Mouse (Mus musculus) ES-Bruce4 (cell line): ENCODE data around the gene Zfp790.

Experiments
- EP300 ChIP-seq: IDR thresholded peaks from 2 replicates; pipeline ENCODE4 v1.6.1; 2011; ENCODE audit warnings: low read depth, low read length; ENCODE audit not compliant: insufficient read depth
- POLR2A ChIP-seq: IDR thresholded peaks from one replicate; pipeline ENCODE4 v1.8.1; 2011; ENCODE audit warnings: low read length; ENCODE audit not compliant: insufficient read depth

DNA sequence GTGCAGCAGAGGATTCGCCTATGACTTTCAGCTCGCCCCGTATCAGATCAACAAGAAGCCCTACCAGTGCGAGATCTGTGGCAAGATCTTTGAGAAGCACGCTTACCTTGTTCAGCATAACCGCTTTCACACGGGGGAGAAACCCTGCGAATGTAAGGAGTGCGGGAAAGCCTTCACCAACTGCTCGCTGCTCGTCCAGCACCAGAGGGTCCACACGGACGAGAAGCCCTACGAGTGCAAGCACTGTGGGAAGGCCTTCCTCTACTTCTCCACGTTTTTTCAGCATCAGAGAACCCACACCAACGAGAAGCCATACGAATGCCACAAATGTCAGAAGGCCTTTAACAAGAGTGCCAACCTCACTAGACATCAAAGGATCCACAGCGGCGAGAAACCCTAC, 39.3 kb upstream of the Zfp790 start:
- TF ChIP-seq POLR2A (no peak), EP300 (no peak)
